Mouse (Mus musculus): Measurements from ENCODE around the gene Magi3.

Magi3 gene

GRCm38 (mm10) chr3:104026938-104027337 is 193.2 kb downstream of the Magi3 start:
- DNase-seq (ENCODE audit: low spot score) = no peak

GRCm38 (mm10) chr3:104020101-104020500 is 200.1 kb downstream of the Magi3 start:
- DNase-seq (ENCODE audit: low spot score) = no peak

GRCm38 (mm10) chr3:104019453-104019852 is 200.7 kb downstream of the Magi3 start:
- no peak for DNase-seq (ENCODE audit: low spot score)

- no peak for DNase-seq (ENCODE audit: low spot score)
Observed at GRCm38 (mm10) chr3:104017931-104018330, 202.2 kb downstream of the Magi3 start.

GRCm38 (mm10) chr3:104011972-104012371 is 208.2 kb downstream of the Magi3 start:
- DNase-seq (ENCODE audit: low spot score) = no peak

GRCm38 (mm10) chr3:104009924-104010662 is 210.1 kb downstream of the Magi3 start:
- no peak for DNase-seq (ENCODE audit: low spot score)

- DNase-seq (ENCODE audit: low spot score) = peak; percentile 22
Observed at GRCm38 (mm10) chr3:104007479-104007878, 212.7 kb downstream of the Magi3 start.

- no peak for DNase-seq (ENCODE audit: low spot score)
Observed at GRCm38 (mm10) chr3:104006896-104007466, 213.2 kb downstream of the Magi3 start.

- no peak for DNase-seq (ENCODE audit: low spot score)
Observed at GRCm38 (mm10) chr3:103998724-103999123, 221.4 kb downstream of the Magi3 start.

- no peak for DNase-seq (ENCODE audit: low spot score)
Observed at GRCm38 (mm10) chr3:103991271-103991670, 228.9 kb downstream of the Magi3 start.

GRCm38 (mm10) chr3:103989352-103989751 is 230.8 kb downstream of the Magi3 start:
- DNase-seq (ENCODE audit: low spot score) = no peak

GRCm38 (mm10) chr3:103987831-103988432 is 232.2 kb downstream of the Magi3 start:
- no peak for DNase-seq (ENCODE audit: low spot score)

- DNase-seq (ENCODE audit: low spot score) = no peak
Observed at GRCm38 (mm10) chr3:103985194-103985593, 235.0 kb downstream of the Magi3 start.

GRCm38 (mm10) chr3:103984556-103984955 is 235.6 kb downstream of the Magi3 start:
- no peak for DNase-seq (ENCODE audit: low spot score)

GRCm38 (mm10) chr3:103971157-103971556 is 249.0 kb downstream of the Magi3 start:
- no peak for DNase-seq (ENCODE audit: low spot score)

- DNase-seq (ENCODE audit: low spot score) = peak; percentile 8
Observed at GRCm38 (mm10) chr3:103968701-103969100, 251.5 kb downstream of the Magi3 start.

GRCm38 (mm10) chr3:103967861-103968691 is 252.1 kb downstream of the Magi3 start, which contains the start of gene Phtf1:
Phtf1 (plus strand) TSS chr3:103968110.
- peak; percentile 83 for DNase-seq (ENCODE audit: low spot score)

- DNase-seq (ENCODE audit: low spot score) = no peak
Observed at GRCm38 (mm10) chr3:103967231-103967630, 252.9 kb downstream of the Magi3 start.
